Mouse (Mus musculus): ENCODE measurements at regions not wholly inside any gene's neighbourhood (a gene's known extent, or its start where the extent isn't known, plus 50 kb on each side); places are given as distances from the start of the nearest gene placed in this dataset.

- no peak for TF ChIP-seq GATA1 (IDR thresholded peaks at IDR 0.05; ENCODE audit: low read length)
- TF ChIP-seq TAL1 (IDR thresholded peaks at IDR 0.05; ENCODE audit: low read length), result no peak
These were observed 273.2 kb downstream of the Rps15a start for GRCm38 (mm10) chr7:117842780-117843179.
